Mouse (Mus musculus) cerebellum, adult (tissue): ENCODE results near the gene Gtsf1.

Experiments
- ATAC-seq: cut with Nextera tagmentation; 2 replicates; pipeline ENCODE4 v1.9.2; 2017; ENCODE audit warnings: mild to moderate bottlenecking, moderate library complexity, mixed read lengths; ENCODE audit not compliant: insufficient number of reproducible peaks, low FRiP score, low TSS enrichment

The Gtsf1 gene

DNA sequence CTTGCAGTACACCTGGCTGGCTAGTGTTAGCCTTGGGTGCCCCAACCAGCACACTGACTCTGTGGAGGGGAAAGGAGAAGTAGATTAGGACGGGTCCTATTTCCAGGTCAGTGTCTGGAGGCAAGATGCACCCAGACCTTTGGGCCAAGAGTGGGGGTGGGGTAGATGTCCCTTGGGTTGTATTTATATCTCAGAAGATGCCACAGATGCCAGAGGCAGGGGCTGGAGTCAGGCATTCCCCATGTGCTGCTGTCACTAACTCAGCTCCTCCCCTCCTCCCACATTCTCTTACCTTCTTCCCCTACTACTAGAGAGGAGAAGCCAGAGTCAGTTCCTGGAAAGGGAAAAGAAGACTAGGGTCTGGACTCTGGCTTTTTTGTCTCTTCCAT, 71.2 kb downstream of the Gtsf1 start:
- no peak for ATAC-seq

DNA sequence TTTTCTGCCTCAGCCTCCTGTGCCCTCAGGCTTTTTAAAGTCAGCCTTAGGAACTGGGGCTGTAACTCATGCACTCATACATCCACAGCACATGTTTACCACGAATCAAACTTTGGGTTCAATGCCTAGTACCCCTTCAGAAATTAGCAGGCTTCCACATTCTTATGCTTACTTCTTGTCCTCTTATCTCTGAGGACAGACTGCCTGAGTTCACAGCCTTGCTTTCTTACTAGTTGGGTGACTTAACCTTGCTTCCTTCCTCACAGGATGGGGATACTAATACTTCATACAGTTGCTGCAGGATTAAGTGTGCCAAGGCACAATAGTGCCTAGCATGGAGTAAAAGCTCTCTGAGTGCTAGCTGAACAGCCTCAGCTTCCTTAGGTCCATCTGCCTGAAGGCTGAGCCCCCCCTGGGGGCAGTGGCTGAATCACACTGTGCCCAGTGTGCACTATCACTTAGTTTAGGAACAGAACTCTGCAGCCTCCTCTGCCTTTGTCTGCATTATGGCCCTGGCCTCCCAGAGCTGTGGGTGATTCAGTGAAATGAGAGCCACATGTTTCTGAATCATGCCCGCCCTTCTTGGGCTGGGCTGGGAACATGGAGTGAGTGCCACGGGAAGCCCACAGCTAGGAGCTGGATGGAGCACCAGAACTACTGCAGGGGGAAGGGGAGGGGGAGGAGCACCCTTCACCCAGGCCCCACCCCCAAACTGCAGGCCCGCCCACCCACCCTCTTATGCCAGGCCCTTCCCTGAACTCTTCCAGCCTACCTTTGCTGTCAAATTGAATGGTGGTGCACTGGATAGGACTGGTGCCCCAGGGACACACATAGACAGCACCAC, 71.8 kb downstream of the Gtsf1 start:
- no peak for ATAC-seq

DNA sequence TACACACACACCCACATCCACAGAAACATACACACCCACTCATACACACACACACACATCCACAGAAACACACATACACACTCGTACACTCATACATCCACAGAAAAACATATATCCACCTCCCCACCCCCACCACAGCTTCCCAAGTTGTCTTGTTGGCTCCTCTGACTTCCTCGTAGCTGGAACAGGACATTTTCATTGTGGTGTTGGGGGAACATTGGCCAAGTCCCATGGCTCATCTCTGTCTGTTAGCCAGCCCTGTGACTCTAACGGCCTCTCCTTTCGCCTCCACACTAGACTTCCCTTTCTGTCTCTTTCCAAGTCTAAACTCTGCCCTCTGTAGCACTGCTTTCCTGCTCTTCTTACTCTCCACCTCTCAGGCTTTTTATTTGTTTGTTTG, 72.5 kb downstream of the Gtsf1 start:
- no peak for ATAC-seq

DNA sequence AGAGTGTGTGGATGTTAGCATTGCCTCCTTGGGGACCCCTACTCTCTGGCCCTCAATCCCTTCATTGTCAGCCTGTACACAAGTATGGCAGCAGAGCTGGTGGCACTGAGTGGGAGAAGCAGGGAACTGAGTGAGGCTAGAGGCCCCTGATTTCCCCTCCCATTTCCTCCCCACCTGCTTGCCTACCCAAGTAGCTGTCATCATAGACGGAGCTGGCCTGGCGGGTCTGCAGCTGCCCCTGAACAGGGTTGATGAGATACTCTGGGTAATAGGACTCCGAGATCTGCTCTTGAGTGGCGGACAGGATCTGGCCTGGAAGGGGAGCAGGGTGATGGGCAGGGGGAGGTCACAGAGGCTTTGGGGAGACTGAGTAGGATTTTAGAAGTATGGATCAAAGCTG, 74.1 kb downstream of the Gtsf1 start:
- ATAC-seq = no peak

DNA sequence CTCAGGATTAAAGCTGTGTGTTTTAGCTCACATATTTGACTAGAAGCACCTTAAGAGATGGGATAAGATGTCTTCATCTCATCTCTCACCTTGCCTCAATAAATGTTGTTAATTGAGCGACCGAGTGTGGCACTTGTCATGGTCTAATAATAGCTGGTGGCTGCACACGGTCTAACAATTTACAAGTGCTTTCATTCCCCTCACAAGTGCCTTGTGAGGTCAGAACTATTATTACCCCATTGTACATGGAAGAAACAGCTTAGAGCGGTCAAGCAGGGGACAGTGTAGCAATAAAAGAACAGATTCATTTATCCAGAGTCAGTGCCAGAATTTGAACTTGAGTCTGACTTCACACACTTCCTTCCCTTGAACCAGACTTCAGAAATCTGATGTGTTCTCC, 74.8 kb downstream of the Gtsf1 start:
- no peak for ATAC-seq

DNA sequence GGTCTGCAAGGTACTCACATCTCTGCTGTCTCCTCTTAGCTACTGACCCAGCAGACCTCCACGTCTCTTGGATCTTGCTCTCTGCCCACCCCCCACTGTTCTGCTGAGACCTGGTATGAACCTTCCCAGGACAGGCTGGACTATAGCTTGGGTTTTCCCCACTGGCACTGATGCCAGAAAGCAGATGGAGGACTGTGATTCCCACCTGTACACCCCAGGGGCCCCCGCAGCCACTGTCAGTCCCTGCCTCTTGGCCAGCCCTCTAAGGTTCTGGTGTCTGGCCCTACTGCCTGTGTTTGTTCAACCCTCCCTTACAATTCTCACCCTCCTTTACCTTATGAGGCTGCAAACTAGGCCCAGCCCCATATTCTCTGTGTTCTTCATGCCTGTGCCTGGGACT, 75.6 kb downstream of the Gtsf1 start:
- ATAC-seq = peak; percentile 54; the same call in 1 of the 2 replicates

DNA sequence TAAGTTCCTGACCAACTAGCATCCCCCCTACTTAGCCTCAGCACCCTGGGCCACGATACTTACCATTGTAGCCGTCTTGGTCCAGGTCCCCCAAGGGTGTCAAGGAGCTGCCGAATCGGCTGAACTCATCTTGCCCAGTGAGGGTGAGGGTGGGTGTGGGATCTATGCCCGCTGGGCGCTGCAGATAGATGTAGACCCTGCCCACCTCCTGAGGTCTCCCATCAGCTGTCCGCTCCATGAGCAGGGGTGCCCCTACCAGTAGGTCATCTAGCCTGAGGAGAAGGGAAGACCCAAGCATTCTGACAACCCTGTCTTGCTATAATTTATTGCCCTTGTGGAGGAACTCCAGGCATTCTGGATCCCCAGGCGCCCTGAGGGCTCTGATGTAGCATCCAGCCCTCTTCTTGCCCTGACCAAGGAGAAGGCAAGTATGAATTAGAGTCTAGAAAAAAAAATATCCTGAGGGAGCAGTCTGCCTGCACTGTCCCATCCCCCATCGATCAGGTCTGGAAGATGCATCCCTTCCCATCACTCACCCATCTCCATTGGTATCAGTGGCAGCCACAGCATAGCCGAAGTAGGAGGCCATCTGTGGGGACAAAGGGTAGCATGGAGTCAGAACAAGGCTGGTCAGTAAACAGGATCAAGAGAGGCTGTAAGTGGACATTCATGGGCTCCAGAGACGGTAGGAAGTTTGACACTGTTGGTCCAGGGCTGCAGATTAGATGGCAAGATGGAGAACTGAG, 76.6 kb downstream of the Gtsf1 start:
- no peak for ATAC-seq

DNA sequence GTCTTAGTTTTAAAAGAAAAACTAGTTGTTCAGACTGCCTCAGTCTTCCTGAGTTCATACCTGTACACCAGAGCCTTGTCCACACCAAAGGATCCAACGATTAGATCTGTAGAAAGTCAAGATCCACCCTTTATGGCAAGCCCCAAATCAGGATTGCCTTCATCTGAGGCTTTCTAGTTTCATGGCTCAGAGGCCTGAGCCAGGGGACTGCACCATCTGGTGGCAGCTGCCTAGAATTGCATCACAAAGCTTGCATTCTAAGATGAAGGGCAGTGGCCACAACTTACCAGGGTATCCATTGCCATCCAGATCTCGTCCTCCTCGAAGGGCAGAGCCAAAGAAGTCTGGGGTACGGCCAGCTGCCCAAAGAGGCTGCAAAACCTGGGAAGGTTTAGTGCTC, 77.4 kb downstream of the Gtsf1 start:
- no peak for ATAC-seq
